Mouse (Mus musculus): ENCODE results near the gene Prkar1a. TPM values are rescaled to one million over a fixed set of nuclear protein-coding genes. Genes with fewer than 3 reads are reported as not detected.

Prkar1a gene
- polyA plus RNA-seq, 1 experiment, result 215 TPM

DNA sequence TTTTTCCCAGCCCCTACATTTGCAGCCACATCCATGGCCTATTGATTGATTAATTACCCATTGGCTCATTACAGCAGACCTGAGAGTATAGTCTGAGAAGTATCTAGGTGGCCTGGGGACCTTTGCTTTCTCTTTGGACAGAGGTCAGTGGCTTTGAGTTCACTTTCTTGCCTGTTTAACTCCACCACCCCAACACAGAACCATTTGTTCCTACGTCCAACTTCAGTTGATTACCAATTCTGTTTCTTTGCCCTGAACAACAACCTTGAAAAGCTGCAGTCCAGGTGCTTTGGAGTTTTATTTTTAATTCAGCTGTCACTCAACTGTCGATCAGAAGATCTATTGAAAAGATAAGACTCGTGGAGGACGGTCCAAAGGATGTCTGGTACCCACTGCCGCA, 60.3 kb downstream of the Prkar1a start:
- H3K4me3 ChIP-seq (ENCODE audit: insufficient read depth, low read length), result no peak overlapping the region
- no peak overlapping the region for H3K27ac ChIP-seq (ENCODE audit: insufficient read depth, low read length)
- no peaks in the 10 kb centered on the region; the same call in 1 of the 2 replicates for H3K4me1 ChIP-seq (ENCODE audit: control insufficient read depth, insufficient read depth, low read length)
- TF ChIP-seq POLR2A (IDR thresholded peaks at IDR 0.05; ENCODE audit: low read depth, low read length), result no peak
- TF ChIP-seq CTCF (IDR thresholded peaks at IDR 0.05; ENCODE audit: borderline replicate concordance, insufficient read depth, low read length), result no peak

DNA sequence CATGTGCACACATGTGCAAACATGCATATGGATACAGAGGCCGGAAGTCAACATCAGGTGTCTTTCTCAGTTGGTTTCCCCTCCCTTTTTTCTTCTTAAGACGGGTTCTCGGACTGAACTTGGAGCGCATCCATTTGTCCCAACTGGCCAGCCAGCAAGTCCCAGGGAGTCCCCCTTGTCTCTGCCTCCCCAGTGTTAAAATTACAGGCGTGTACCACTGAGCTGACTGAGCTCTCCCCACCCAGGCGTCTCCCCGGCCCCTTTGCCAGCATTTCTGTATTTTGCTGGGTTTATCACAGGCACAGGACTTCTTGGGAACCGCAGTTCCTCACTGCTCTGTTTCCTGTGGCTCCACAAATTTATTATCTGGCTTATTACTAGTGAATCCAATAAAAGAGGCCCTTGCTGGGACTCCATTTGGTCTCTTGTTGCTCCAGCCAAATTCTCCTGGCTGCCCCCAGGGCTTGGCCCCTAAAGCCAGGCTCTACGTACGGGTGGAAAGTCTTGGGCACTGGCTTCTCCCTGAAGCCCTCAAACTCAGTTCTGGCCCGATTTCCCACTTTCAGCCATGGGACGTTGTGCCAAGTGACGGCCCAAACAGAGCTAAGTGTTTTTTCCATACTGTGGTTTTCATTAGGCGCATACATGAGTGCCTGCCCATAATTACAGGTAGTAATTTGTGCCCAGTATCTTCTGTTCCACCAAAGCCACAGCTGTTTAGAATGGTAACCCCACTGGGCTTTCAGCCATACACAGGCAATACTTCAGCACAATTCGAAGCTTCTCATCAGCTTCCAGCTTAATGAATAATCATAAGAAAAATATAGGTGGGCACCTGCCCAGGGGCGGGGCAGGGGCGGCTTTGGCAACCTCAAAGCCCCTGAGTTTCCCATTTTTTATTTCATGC, 65.4 kb downstream of the Prkar1a start:
- no peak overlapping the region for H3K4me3 ChIP-seq (ENCODE audit: insufficient read depth, low read length)
- peaks cover 6% of the 10 kb centered on the region for H3K4me1 ChIP-seq (ENCODE audit: control insufficient read depth, insufficient read depth, low read length)
- peak overlapping the region; percentile 53; the same call in 1 of the 2 replicates for H3K27ac ChIP-seq (ENCODE audit: insufficient read depth, low read length)
- TF ChIP-seq CTCF (IDR thresholded peaks at IDR 0.05; ENCODE audit: borderline replicate concordance, insufficient read depth, low read length) (no peak), POLR2A (IDR thresholded peaks at IDR 0.05; ENCODE audit: low read depth, low read length) (no peak)

DNA sequence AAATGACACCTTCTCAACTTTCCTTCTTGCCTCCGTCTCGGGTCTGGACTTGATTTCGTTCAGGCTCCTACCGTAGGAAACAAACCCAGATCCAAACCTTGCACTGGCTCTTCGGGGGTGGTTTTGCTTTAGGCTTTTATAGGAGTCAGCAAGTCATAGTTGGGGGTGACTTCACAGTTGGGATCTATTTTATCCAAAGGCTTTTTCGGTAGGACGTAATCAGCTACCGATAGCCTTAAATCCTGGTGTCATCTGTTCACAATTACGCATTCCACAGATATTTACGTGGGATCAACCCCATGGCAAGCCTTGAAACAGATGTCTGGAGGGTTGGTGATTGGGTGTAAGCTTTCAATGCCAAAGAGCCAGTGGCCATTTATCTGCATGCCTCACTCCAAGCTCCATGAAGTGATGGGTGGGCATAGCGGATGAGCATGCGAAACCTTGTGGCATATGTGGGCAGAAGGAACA, 66.1 kb downstream of the Prkar1a start:
- TF ChIP-seq CTCF (IDR thresholded peaks at IDR 0.05; ENCODE audit: borderline replicate concordance, insufficient read depth, low read length), result no peak
- TF ChIP-seq POLR2A (IDR thresholded peaks at IDR 0.05; ENCODE audit: low read depth, low read length), result no peak
- Histone ChIP-seq H3K4me1 (ENCODE audit: control insufficient read depth, insufficient read depth, low read length) (peaks cover 6% of the 10 kb centered on the region), H3K4me3 (ENCODE audit: insufficient read depth, low read length) (no peak overlapping the region), H3K27ac (ENCODE audit: insufficient read depth, low read length) (peak overlapping the region; percentile 54)

DNA sequence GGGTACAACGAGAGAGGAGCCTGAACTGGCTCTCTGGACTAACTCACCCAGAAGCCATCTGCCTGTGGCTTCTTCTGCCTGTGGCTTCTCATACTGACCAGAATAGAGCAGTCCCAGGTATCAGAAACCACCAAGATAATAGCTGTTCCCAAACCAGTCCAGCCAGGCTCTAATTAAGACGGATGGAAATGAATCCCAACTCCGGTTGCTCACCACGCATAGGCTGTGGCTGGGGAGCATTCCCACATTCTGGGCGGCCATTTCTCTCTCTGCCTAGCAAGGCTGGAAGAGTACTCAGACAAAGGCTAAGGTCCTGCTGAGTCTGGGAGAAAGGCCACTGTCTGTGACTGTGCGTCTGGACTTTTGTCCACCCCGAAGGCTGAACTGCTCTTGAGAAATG, 67.8 kb downstream of the Prkar1a start:
- H3K27ac ChIP-seq (ENCODE audit: insufficient read depth, low read length), result no peak overlapping the region
- H3K4me1 ChIP-seq (ENCODE audit: control insufficient read depth, insufficient read depth, low read length), result peaks cover 6% of the 10 kb centered on the region
- H3K4me3 ChIP-seq (ENCODE audit: insufficient read depth, low read length), result no peak overlapping the region
- TF ChIP-seq POLR2A (IDR thresholded peaks at IDR 0.05; ENCODE audit: low read depth, low read length) (no peak), CTCF (IDR thresholded peaks at IDR 0.05; ENCODE audit: borderline replicate concordance, insufficient read depth, low read length) (no peak)

GRCm38 (mm10) chr11:109717448-109717847, 68.2 kb downstream of the Prkar1a start:
- no peak for TF ChIP-seq POLR2A (IDR thresholded peaks at IDR 0.05; ENCODE audit: low read depth, low read length)
- TF ChIP-seq CTCF (IDR thresholded peaks at IDR 0.05; ENCODE audit: borderline replicate concordance, insufficient read depth, low read length), result no peak
- H3K4me1 ChIP-seq (ENCODE audit: control insufficient read depth, insufficient read depth, low read length), result peaks cover 6% of the 10 kb centered on the region
- H3K27ac ChIP-seq (ENCODE audit: insufficient read depth, low read length), result no peak overlapping the region
- no peak overlapping the region for H3K4me3 ChIP-seq (ENCODE audit: insufficient read depth, low read length)

GRCm38 (mm10) chr11:109717966-109718895, 69.0 kb downstream of the Prkar1a start:
- H3K27ac ChIP-seq (ENCODE audit: insufficient read depth, low read length), result no peak overlapping the region
- no peak overlapping the region for H3K4me3 ChIP-seq (ENCODE audit: insufficient read depth, low read length)
- TF ChIP-seq POLR2A (IDR thresholded peaks at IDR 0.05; ENCODE audit: low read depth, low read length), result no peak
- TF ChIP-seq CTCF (IDR thresholded peaks at IDR 0.05; ENCODE audit: borderline replicate concordance, insufficient read depth, low read length), result no peak
- peaks cover 6% of the 10 kb centered on the region for H3K4me1 ChIP-seq (ENCODE audit: control insufficient read depth, insufficient read depth, low read length)

Other genes with a start within 250 kb of the Prkar1a start
- gene 9930022D16Rik, start 235.5 kb upstream of the Prkar1a start, polyA plus RNA-seq (2011; ENCODE audit: insufficient read length, low read depth, missing spikeins), result not detected in 2 replicates
- 58.5 and 82.9 TPM in 2 replicates for gene Amz2, start 223.5 kb upstream of the Prkar1a start, polyA plus RNA-seq (2011; ENCODE audit: insufficient read length, low read depth, missing spikeins)
- gene Arsg, start 176.0 kb upstream of the Prkar1a start, polyA plus RNA-seq (2011; ENCODE audit: insufficient read length, low read depth, missing spikeins), result 2.7 and 3.9 TPM in 2 replicates
- gene Slc16a6, start 175.8 kb upstream of the Prkar1a start, polyA plus RNA-seq (2011; ENCODE audit: insufficient read length, low read depth, missing spikeins), result 1.0 and 3.0 TPM in 2 replicates
- gene Wipi1, start 37.4 kb upstream of the Prkar1a start, polyA plus RNA-seq (2011; ENCODE audit: insufficient read length, low read depth, missing spikeins), result 87.9 and 111 TPM in 2 replicates
- gene Fam20a, start 72.9 kb downstream of the Prkar1a start, polyA plus RNA-seq (2011; ENCODE audit: insufficient read length, low read depth, missing spikeins), result 38.4 and 44.6 TPM in 2 replicates
- not detected in 2 replicates for gene 1700012B07Rik, start 178.6 kb downstream of the Prkar1a start, polyA plus RNA-seq (2011; ENCODE audit: insufficient read length, low read depth, missing spikeins)